Mouse (Mus musculus) liver, postnatal 0 days (tissue): Measurements from ENCODE around the gene Olfr287.

ENCODE experiments used
- CTCF ChIP-seq: sonication (generic); IDR thresholded peaks from 2 replicates; pipeline ENCODE4 v1.5.1; 2016; ENCODE audit warnings: antibody characterized with exemption, low read depth
- EP300 ChIP-seq: IDR thresholded peaks from 2 replicates; pipeline ENCODE4 v1.6.1; 2016; ENCODE audit warnings: antibody characterized with exemption, low read depth, mild to moderate bottlenecking

DNA sequence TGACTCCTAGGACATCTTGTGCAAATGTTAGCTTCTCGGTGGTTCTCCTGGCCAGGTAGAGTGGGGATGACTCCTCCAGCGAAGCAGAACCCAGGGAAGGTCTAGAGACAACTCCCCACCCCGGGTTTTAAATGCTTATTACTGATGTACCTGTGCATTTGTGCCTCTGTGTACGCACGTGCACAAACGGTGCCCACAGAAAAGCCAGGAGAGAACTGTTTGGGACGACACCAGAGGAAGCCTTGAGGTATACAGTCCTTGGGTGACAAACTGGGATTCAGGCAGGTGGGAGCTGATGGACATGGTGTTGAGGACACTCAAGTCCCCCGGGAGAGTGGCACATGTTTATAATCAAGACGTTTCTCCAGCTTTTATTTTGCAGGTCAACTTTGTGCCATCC lies 49.9 kb downstream of the Olfr287 start:
- TF ChIP-seq CTCF (no peak), EP300 (no peak)
